Mouse (Mus musculus) adrenal gland, postnatal 4 days (tissue): ENCODE measurements around the gene Ggnbp2. TPM values are rescaled to one million over a fixed set of nuclear protein-coding genes. Genes with fewer than 3 reads are reported as not detected.

Experiments used
- DNase-seq, 2 experiments: peaks; one replicate each; pipeline ENCODE4 v3.0.0; 2021 to 2022; ENCODE audit warnings: low spot score in 2 of 2, mixed read lengths in 2 of 2
- total RNA-seq, 2 experiments: library from RNA; stranded (reverse); gene quantifications; 2 replicates each; pipeline ENCODE4 v1.2.3; 2021

Ggnbp2 gene
- total RNA-seq, 2 experiments from 2014 or later: 99.1 to 100 TPM

DNA sequence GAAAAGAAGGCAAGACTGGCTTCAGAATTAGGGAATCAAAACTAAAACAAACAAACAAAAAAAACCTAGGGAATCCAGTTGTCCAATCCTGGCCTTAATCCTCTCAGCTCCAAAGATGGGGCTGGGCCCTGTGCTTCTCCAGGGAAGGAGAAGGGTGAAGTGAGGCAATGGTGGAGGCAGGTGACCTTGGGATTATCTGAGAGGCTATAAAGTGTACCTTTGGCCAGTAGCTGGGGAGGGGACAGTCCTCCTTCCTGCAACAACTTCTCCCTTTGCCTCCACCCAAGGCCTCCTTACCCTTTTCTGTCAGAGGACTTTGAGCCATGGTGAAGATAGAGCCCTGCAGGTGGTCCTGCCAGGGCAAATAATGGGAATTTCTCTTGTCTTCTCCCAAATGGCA is 43.1 kb downstream of the Ggnbp2 start:
- no peak for DNase-seq

DNA sequence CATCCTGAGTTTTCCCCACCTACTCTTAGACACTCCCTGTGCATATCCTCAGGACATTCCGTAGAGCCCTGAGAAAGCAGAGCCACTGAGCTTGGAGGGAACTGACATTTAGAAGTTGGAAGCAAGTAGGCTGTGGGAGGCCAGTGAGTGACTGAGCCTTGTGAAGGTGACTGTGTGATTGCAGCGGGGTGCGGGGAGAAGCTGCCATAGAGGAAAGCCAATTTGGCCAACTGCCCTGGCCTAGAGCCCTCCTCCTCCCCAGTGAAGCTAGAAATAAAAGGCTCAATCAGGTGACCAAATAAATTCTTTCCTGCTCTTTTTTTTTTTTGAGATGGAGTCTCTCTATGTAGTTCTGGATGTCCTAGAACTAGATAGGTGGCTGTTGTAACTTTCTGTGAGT is 44.4 kb downstream of the Ggnbp2 start:
- DNase-seq: peak in 1 of 2 experiments; percentile 56

DNA sequence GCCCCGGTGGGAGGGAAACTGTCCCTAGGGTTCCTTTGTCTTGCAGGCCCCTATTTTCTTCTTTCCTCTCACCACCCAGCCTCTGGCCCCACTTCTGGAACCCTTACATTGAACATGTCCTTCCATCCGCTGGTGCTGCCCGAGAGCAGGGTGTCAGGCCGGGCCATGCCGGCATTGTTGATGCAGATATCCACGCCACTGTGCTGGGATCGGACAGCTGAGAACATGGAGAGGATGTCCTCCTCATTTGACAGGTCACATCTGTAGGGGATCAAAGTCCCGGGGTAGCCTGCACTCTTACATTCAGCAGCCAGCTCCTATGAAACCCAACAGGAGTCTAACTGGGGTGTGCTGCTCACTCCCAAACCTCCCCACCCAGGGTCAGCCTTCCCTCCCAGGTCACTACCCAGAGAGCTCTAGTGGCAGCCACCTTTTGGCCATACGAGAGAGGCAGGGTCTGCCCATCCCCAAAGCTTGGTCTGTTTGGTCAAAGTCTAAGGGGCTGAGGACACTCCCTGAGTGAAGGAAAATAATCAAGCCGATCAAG is 45.3 kb downstream of the Ggnbp2 start:
- DNase-seq: no peak

DNA sequence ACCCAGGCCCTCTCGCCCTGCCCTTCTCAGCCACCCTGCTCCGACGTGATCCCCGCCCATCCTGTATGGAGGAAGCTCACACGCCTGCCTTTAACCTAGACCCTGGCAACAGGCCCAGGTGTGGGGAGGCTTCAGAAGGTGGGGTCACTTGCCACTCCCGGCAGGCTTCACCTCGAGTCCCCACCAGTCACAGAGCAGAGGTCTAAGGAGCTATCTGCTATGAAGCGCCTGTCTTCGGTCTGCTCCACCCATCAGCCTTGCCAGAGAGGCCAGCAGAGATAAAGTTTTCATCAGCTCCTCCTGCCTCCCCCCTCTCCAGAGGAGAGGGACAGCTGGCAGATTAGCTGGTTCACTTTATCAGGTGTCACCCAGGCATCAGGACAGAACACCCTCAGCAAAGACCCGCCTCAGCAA is 47.1 kb downstream of the Ggnbp2 start:
- no peak for DNase-seq

DNA sequence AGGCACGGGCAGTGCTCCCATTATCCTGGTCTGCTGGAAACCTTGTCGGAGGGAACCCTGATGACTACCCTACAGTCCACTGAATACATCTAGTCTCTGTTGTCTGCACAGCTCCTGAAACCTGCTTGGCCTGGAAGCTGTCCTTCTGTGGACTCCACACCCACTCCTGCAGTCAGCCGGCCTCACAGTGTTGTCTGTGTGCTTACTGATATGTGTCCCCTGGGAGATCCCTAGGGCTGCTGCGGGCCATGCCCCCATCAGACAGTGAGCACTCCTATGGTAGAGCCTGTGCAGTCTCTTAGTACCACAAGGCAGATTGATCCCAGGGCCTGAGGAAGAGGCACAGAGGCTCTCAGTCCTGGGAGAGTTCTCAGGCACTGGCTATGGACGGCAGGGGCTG is 48.1 kb downstream of the Ggnbp2 start:
- DNase-seq: no peak

DNA sequence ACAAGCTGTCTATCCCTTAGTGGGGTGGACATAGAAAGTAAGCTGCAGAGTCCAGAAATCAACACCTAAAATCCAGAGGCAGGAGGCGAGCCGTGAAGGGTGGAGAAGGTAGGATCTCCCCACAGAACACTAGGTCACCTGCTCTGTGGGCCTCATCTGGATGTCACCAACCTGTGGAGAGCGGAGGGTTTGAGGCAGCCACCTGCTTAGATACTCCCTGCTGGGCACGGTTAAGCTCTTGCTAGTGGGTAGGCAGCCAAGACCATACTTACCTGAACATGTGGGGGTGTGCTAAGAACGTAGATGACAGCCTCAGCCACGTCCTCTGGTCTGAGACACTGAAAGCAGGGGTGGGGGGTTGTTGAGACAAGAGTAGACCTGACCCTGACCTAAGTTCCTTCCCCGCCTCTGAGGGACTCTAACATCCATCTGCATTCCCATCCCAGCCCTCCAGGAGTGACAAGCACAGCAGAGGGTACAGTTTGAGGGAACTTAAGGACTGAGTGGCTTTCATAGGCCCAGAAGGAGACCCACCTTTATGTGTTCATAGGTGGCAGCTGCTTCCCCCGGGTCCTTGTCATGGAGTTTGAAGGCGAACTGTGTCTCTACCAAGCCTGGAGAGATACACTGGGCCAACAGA is 49.4 kb downstream of the Ggnbp2 start:
- no peak for DNase-seq

GRCm38 (mm10) chr11:84818961-84819692 is 51.5 kb downstream of the Ggnbp2 start, which contains the start of gene Mrm1:
TSS of gene Mrm1 (minus strand) at chr11:84819515.
- peak; percentile 75 to 93 for DNase-seq

- DNase-seq: peak in 1 of 2 experiments; percentile 56
Observed at GRCm38 (mm10) chr11:84818085-84818960, 52.3 kb downstream of the Ggnbp2 start.

- no peak for DNase-seq
Observed at GRCm38 (mm10) chr11:84817362-84817761, 53.3 kb downstream of the Ggnbp2 start.

DNA sequence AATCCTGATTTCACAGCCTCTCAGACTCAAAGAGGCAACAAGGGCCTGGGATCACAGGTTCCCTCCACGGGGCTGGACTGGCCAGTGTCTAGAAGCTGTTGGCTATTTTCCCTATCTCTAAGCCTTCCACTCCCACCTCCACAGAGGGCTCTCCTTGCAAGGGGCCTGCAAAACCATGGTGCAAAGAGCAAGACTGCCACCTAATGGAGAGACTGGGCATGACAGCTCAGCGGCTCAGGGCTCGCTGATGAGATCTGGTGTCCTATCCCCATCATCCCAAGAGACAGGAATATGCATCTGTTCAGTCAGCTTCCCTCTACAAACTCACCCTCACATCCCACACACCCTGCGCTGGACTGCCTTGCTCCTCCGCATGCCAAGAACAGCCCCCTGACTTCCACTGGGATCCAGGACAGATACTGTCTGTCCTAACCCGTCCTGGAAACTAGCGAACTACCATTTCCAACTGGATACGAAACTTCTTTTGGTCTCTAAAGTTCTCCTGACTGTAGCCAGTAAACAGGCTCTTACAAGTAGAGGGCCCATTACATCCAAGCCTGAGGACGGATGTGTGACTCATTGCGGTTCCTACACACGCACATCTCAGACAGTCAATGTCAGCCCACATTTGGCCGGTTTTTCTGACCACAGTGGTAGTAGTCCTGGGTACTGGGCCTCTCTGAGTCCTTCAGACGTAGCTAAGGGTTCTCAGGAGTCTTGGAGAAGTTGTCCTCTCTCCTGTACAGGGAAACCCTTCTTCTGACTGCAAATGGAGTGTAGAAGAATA is 56.7 kb downstream of the Ggnbp2 start:
- DNase-seq: peak; percentile 46 to 49

- DNase-seq: no peak
Observed at GRCm38 (mm10) chr11:84804373-84804772, 66.2 kb downstream of the Ggnbp2 start.

- DNase-seq: peak; percentile 36 to 48
Observed at GRCm38 (mm10) chr11:84797627-84798353, 72.8 kb downstream of the Ggnbp2 start.

- no peak for DNase-seq
Observed at GRCm38 (mm10) chr11:84797026-84797425, 73.6 kb downstream of the Ggnbp2 start.

GRCm38 (mm10) chr11:84794496-84795113 is 76.0 kb downstream of the Ggnbp2 start:
- DNase-seq: peak in 1 of 2 experiments; percentile 35

DNA sequence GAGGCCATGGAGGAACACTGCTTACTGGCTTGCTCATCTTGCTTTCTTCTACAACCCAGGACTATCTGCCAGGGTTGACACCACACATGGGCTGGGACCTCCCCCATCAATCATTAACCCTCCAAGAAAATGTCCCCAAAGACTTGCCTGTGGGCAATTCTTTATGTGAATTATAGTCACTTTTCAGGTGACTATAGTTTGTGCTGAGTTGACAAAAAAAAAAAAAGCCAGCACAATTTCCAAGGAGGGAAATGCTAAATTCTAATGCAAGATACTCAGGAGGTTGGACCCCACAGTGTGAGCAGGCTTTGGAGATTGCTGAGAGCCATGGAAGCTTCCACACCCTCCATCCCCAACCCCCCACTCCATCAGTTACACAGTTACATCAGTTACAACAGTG is 77.1 kb downstream of the Ggnbp2 start:
- DNase-seq: no peak

- no peak for DNase-seq
Observed at GRCm38 (mm10) chr11:84790383-84790782, 80.2 kb downstream of the Ggnbp2 start.
